Mouse (Mus musculus) spleen, adult 2 months (tissue): ENCODE data around the gene Stpg3. TPM values are rescaled to one million over a fixed set of nuclear protein-coding genes. Genes with fewer than 3 reads are reported as not detected.

ENCODE experiments used
- DNase-seq, 2 experiments: peaks; one replicate each; pipeline versions ENCODE4 v3.0.0 to v3.0.0-alpha.2; 2012 to 2021; ENCODE audit warnings: low spot score in 2 of 2, low read depth in 1 of 2
- H3K27ac ChIP-seq: fragments of 200-500 bp; 2 replicates; pipeline ENCODE4 v1.5.1; 2012; ENCODE audit warnings: low read length, inconsistent platforms; ENCODE audit not compliant: insufficient read depth
- H3K27me3 ChIP-seq: fragments of 200-500 bp; 2 replicates; pipeline ENCODE4 v1.6.1; 2012; ENCODE audit warnings: mild to moderate bottlenecking, moderate library complexity, low read length, inconsistent platforms; ENCODE audit not compliant: control insufficient read depth, insufficient read depth
- H3K36me3 ChIP-seq: fragments of 200-500 bp; 2 replicates; pipeline ENCODE4 v1.6.1; 2012; ENCODE audit warnings: mild to moderate bottlenecking, low read length, inconsistent platforms; ENCODE audit not compliant: control insufficient read depth, insufficient read depth
- H3K4me1 ChIP-seq: fragments of 200-500 bp; 2 replicates; pipeline ENCODE4 v1.6.1; 2011; ENCODE audit warnings: inconsistent platforms; ENCODE audit not compliant: control insufficient read depth, insufficient read depth, insufficient read length
- H3K4me3 ChIP-seq: fragments of 200-500 bp; 2 replicates; pipeline ENCODE4 v1.5.1; 2011; ENCODE audit warnings: mild to moderate bottlenecking, inconsistent platforms; ENCODE audit not compliant: insufficient read depth, insufficient read length; ENCODE audit errors: extremely low read depth
- CTCF ChIP-seq: fragments of 200-500 bp; IDR thresholded peaks from 2 replicates; pipeline ENCODE4 v1.5.1; 2011; ENCODE audit warnings: mild to moderate bottlenecking, inconsistent platforms; ENCODE audit not compliant: insufficient read depth, insufficient read length, insufficient replicate concordance; ENCODE audit errors: extremely low read depth
- POLR2A ChIP-seq: fragments of 200-500 bp; IDR thresholded peaks from 2 replicates; pipeline ENCODE4 v1.6.1; 2011; ENCODE audit warnings: low read depth, low read length, inconsistent platforms
- WGBS: fragments of 180-500 bp; shearing (Covaris S2); methylation state at CpG from one replicate; pipeline ENCODE4 v1.1.7; 2018; 5-methylcytosine and 5-hydroxymethylcytosine counted together
- polyA plus RNA-seq: library from polyadenylated mRNA; depleted of rRNA; stranded (reverse); fragments of >200 nt; gene quantifications from 2 replicates; pipeline ENCODE4 v1.2.3, GENCODE M21; 2012

The Stpg3 gene
- polyA plus RNA-seq, 1 experiment = not detected

DNA sequence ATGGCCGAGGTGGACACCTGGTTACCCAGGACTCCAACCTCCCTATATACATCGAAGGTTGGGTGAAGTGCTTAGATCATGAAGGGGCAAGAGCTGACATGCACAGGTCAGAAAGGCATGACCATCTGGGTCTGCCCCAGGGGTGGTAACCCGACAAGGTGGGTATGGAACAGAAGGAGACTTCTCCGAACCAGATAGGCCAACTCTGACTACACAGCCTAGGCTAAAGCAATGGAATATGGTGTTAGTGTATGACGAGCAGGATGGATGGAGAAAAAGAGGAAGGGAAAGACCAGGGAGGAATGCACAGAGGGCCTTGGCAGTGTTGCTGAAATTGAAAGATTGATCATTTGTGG, 27.9 kb downstream of the Stpg3 start:
- Histone ChIP-seq H3K4me3 (no peak overlapping the region), H3K27me3 (peaks cover 3% of the 10 kb centered on the region; the same call in 1 of the 2 replicates), H3K27ac (no peak overlapping the region), H3K36me3 (no peaks in the 10 kb centered on the region), H3K4me1 (peaks cover 18% of the 10 kb centered on the region)
- TF ChIP-seq CTCF (no peak), POLR2A (no peak)
- no peak for DNase-seq
- WGBS = 47% methylated on average over 5 of the region's 5 CpGs

DNA sequence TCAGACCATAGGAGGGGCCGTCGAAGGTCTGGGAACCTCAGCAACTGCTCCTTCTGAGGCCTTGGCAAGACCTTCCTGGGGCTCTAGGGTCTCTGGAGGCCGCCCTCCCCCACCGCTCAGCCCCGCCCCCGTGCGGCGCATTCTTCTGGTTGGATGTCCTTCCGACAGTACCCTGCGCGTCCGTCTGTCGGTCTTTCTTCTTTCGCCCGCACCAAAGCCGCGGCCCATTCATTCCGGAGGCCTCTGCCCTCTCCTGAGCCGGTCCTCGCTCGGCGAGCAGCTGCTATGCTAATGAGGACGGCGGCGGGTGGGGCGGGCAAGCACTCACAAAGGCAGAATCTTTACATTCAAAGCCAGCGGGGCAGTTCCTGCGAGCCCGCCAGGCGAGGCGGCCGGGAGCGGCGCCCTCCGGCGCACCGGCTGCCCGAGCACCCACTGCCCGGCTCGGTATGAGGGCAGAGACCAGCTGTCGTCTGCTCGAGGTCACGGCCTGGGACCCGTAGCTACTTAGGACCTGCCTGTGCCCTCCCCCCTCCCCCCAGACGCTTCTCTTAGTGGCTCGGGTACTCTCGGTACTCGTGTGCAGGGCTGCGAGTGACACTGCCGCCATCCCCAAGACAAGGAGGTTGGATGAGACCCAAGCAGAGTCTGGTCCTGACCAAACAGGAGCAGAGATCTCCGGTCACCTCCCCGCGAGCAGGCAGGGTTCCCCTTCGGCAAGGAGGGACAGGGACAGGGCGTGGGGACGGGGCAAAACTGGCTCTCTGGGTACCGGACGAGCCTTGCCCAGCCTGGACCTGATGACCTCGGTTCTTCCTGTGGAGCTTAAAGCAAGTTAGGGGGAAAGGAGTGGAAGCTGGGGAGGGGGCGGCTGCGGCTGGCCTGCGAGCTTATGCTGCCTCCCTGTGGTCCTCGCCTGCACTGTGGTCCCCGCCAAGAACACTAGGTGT, 28.5 kb downstream of the Stpg3 start:
- Histone ChIP-seq H3K27me3 (peaks cover 3% of the 10 kb centered on the region; the same call in 1 of the 2 replicates), H3K36me3 (no peaks in the 10 kb centered on the region), H3K4me3 (peak overlapping the region; percentile 58), H3K4me1 (peaks cover 18% of the 10 kb centered on the region), H3K27ac (no peak overlapping the region)
- peak in 1 of 2 experiments; percentile 55 for DNase-seq
- WGBS = 3% methylated on average over 63 of the region's 64 CpGs
- TF ChIP-seq CTCF (0 out of 2 replicates have a peak, but pooled peaks have one; percentile 10), POLR2A (no peak)

DNA sequence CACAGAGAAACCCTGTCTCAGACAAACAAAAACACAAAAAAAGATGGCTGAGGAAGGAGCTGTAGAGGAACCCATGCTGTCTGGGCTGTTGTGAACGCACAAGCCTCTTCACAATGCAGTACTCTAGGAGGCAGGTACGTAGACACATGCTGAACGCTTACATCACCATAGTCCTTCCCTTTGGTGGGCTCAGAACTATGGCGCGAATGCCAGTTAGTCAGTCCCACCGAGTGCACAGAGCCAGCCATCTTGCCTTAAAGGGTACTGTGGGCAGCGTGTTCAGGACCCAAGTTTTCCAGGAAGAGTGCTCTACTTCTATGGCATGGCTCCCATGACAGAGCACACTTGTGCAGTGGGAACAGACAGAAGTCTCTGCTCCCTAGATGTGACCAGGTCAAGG, 29.9 kb downstream of the Stpg3 start:
- Histone ChIP-seq H3K27ac (no peak overlapping the region), H3K4me3 (no peak overlapping the region), H3K36me3 (no peaks in the 10 kb centered on the region), H3K27me3 (peaks cover 3% of the 10 kb centered on the region; the same call in 1 of the 2 replicates), H3K4me1 (peaks cover 18% of the 10 kb centered on the region)
- no peak for DNase-seq
- 96% methylated on average over 7 of the region's 7 CpGs for WGBS
- TF ChIP-seq CTCF = no peak

DNA sequence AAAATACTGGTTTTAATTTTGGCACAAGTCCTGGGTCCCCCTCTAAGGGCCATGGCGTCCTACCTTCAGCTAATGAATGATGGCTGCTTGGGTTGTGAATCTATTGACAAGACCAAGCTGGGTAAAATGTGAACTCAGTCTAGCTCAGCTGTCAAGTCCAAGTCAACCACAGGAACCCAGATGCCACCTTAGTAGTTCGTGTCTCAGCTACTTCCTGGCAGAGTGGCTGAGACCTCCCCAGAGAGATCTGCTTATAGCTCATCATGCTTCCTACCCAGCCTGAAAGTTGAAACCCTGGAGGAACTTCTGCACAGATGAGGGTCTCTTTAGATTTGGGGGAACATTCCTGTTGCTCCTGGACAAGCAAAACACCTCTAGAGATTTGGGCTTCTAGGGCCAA, 31.1 kb downstream of the Stpg3 start:
- peaks cover 3% of the 10 kb centered on the region; the same call in 1 of the 2 replicates for H3K27me3 ChIP-seq
- no peak overlapping the region for H3K27ac ChIP-seq
- no peaks in the 10 kb centered on the region for H3K36me3 ChIP-seq
- DNase-seq = peak in 1 of 2 experiments; percentile 43
- TF ChIP-seq CTCF (no peak), POLR2A (no peak)
- 23% methylated on average over 2 of the region's 2 CpGs for WGBS
- no peak overlapping the region for H3K4me3 ChIP-seq
- H3K4me1 ChIP-seq = peaks cover 18% of the 10 kb centered on the region

DNA sequence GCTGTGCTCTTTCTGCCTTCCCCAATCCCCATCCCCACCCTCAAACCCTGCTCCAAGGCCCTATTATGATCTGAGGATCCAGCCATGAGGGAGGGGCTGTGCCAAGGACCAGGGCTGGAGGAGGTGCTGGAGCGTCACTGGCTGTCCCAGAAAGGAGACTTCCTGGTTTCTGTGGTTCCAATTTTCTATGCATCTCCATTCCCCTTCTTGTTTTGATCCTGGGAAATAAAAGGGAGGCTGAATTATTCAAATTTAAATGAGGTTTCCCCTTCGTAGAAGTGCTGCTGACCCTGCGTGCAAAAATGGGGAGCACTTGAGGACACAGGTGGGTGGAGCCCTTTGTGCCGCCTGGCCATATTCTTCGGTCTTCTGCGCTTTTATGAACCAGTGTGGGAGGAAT, 31.8 kb downstream of the Stpg3 start:
- 16% methylated on average over 6 of the region's 6 CpGs for WGBS
- no peak overlapping the region for H3K4me3 ChIP-seq
- peaks cover 3% of the 10 kb centered on the region; the same call in 1 of the 2 replicates for H3K27me3 ChIP-seq

DNA sequence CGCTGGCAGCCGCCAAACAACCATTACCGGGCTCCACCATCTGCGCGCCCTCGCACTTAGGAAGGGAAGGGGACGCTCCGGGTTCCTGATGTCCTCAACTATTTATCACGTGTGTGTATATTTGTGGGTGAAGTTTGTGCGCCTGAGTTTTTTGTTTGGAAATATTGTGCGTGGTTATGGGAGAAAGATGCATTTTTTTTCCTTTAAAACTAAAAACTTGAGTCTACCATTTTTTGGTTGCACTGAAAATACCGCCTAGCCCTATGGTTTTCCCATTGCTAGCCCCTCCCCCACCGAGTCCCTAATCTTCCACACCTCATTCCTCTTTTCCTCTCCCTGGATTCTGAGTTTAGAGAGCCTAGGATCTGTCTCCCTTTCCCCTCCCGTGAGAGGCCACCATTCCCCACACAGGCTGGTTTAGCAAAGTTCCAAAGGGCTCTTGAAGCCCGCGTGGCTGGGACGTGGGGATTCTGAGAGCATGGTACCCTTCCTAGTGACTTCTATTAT, 32.5 kb downstream of the Stpg3 start:
- TF ChIP-seq CTCF (no peak), POLR2A (no peak)
- Histone ChIP-seq H3K27ac (no peak overlapping the region; the same call in 1 of the 2 replicates), H3K27me3 (peaks cover 3% of the 10 kb centered on the region; the same call in 1 of the 2 replicates), H3K4me3 (peak overlapping the region; percentile 54; the same call in 1 of the 2 replicates), H3K4me1 (peaks cover 18% of the 10 kb centered on the region), H3K36me3 (no peaks in the 10 kb centered on the region)
- DNase-seq = no peak
- WGBS = 7% methylated on average over 17 of the region's 17 CpGs

More for the DNA sequence above, 31.8 kb downstream of the Stpg3 start:
- no peaks in the 10 kb centered on the region for H3K36me3 ChIP-seq
- H3K4me1 ChIP-seq = peaks cover 18% of the 10 kb centered on the region
- no peak for TF ChIP-seq CTCF
- no peak for TF ChIP-seq POLR2A
- no peak overlapping the region for H3K27ac ChIP-seq
- no peak for DNase-seq
